Mouse (Mus musculus) frontal cortex, postnatal 10 days (tissue): ENCODE measurements around the gene Olfr418.
"Not testable (repeated sequence)": the region's sequence is repeated elsewhere in the genome, so short reads cannot be mapped to it uniquely, and the experiment has no call there.

Experiments
- DNase-seq, 2 experiments: peaks; one replicate each; pipeline ENCODE4 v3.0.0; 2022; ENCODE audit warnings: low spot score in 2 of 2, mixed read lengths in 1 of 2

Gene Olfr418

DNA sequence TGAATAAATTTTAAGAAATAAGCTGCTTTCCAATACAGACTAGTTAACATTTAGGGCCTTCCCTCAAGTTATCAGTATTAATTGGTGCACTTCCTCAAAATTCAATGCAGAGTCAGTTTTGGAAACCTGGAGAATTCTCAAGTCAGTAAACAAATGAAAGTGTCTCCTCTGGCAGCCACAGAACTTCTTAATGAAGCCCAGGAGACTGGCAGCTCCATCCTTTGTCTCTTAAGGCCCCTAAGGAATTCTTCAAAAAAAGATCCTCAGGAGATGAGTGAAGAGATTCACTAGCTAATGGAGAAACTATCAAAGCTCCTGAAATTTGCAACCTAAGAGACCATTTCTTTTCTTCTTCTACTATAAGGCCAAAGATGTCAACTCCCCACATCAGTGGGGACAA, at the start of gene Olfr418:
TSS of gene Olfr418 (plus strand) at position 301 of the 400 bp plus-strand sequence.
- DNase-seq = no peak

- DNase-seq = no peak
Observed at GRCm38 (mm10) chr1:173216481-173216880, 49.3 kb upstream of the Olfr418 start.

- DNase-seq = no peak
Observed at GRCm38 (mm10) chr1:173227081-173227480, 38.7 kb upstream of the Olfr418 start, which contains the start of gene Fcer1a. Fcer1a (minus strand) TSS chr1:173227214.

DNA sequence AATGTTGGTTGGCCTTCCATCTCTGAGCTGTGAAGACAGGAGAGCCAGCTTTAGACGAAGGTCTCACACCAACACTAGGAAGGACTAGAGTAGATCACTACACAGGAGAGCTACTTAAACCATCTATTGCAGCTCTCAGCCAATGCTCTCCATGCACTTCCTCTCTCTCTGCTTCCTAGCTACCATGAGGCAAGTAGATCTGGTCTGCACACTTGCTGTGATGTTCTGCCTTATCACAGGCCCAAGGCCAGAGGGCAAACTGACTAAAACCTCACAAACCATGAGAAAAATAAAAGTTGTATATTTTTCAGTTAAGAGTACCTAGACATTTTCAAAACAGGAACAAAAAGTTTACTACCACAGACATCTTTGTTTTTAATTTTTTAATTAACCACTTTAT, 28.8 kb upstream of the Olfr418 start:
- not testable (repeated sequence) for DNase-seq

DNA sequence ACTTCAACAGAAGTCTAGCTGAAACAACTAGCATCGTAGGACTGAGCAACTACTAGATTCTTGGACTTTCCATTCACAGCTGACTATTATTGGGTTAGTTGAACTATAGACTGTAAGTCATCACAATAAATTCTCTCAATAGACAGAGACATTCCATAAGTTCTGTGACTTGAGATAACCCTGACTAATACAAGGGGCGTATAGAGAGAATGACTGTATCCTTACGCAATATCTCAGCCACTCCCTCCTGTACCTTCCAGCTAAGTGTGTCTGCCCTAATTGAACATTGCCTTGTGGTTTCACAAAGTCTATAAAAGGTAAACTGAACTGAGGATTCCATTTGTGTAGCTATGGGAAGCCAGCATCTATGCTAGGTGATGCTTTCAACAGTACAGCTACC, 15.9 kb upstream of the Olfr418 start:
- no peak for DNase-seq

- no peak for DNase-seq
Observed at GRCm38 (mm10) chr1:173277677-173278076, 11.9 kb downstream of the Olfr418 start, which contains the start of gene Mptx2. Mptx2 (minus strand) TSS chr1:173277777.

GRCm38 (mm10) chr1:173302795-173303194, 37.0 kb downstream of the Olfr418 start:
- DNase-seq = not testable (repeated sequence)

- DNase-seq = not testable (repeated sequence)
Observed at GRCm38 (mm10) chr1:173313535-173314050, 47.8 kb downstream of the Olfr418 start.

DNA sequence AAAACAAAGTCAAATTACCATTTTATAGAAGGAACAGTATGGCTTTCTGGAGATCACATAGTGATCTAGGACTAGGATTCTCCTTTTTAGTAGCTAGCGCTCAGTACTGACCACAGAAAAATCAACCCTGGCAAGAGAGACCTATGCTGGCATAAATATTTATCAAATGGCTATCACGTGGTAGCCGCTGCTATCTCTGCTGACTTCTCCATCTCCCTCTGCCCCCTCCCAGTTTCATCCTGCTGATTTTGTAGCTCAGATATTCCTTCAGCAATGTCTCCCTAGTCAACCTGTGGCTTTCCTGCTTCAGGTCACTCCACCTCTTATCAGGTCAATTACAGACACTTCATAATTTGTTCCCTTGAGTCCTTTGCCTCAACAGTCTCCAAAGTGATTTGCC, 49.9 kb downstream of the Olfr418 start:
- no peak for DNase-seq

GRCm38 (mm10) chr1:173317925-173318477, 52.2 kb downstream of the Olfr418 start:
- DNase-seq = no peak

DNA sequence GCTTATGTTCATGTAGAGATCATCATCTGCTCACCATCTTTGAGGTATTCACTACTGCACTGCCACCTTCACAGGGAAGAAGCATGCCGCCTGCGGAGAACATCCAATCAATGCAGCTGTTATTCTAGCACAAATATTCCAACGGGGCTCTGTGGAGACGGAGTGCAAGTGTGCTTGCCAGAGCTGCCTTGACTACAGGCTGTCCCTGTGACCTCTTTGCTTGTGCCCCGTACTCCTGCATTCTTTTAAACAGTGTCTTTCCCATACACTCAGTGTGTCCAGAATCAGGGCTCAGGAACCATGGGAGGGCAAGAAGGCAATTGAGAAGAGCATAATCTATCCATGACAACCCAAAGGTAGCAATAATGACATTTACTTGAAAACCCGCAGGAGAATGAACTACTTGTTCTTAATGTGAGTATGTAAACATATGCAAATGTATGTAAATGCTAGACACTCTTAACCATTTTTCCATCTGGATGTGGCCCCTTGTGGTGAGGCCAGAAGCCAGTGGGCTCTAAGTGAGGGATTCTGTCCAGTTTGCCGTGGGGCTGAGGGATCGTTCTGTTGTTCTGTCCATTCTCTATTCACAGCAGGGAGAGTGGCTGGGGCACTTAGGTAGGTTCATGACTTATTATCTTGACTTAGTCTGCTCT, 55.9 kb downstream of the Olfr418 start:
- no peak for DNase-seq

GRCm38 (mm10) chr1:173322249-173322627, 56.4 kb downstream of the Olfr418 start:
- DNase-seq = no peak
